Mouse (Mus musculus): ENCODE measurements around the gene Gtf2ird2.

- no peak for TF ChIP-seq CTCF (IDR thresholded peaks at IDR 0.05)
- no peak for TF ChIP-seq EP300 (IDR thresholded peaks at IDR 0.05)
These were observed 76.3 kb downstream of the Gtf2ird2 start for GRCm38 (mm10) chr5:134260001-134260636.

Measured in lung, postnatal 0 days (tissue).